Mouse (Mus musculus): ENCODE measurements around the gene Bora.
"Not testable (repeated sequence)": the region's sequence is repeated elsewhere in the genome, so short reads cannot be mapped to it uniquely, and the experiment has no call there.

Bora gene

DNA sequence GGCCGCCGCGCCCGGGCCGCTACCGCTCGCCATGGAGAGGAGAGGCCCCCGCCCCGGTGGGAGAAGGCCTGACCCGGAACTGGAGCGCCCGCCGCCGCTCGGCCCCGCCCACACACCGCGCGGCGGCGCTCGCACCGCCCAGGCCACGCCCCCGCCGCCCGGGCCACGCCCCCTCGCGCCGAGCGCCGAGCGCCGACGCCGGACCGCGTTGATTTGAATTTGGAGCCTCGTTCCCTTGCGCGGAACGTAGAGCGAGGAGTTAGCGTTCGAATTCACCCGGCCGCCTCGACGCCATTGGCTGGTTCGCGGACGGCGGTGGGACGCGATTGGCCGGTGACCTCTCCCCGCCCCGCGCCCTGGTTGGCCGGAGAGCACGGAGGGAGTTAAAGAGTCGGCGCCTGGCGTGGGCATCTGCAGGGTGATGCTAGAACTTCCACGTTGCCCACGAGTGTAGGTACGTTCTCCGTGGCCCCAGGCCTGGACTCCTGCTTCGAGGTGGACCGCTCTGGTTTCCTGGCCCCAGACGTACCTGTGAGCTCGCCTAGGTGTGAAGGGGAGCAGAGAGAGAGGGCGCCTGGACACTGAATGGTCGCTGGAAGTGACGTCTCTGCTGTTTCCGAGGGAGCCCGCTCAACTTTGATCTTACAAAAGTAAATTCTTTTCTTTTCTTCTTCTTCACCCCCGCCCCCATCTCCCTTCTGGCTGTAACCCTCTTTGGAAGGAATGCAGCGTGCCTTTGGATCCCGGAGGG, at the start of gene Bora, which contains the start of gene Mzt1:
Gene Bora (plus strand): TSS at position 192 of the 751 bp plus-strand sequence.
Gene Mzt1 (minus strand): TSS at position 104 of the 751 bp plus-strand sequence.
- DNase-seq (ENCODE audit: low spot score), result peak; percentile 93

DNA sequence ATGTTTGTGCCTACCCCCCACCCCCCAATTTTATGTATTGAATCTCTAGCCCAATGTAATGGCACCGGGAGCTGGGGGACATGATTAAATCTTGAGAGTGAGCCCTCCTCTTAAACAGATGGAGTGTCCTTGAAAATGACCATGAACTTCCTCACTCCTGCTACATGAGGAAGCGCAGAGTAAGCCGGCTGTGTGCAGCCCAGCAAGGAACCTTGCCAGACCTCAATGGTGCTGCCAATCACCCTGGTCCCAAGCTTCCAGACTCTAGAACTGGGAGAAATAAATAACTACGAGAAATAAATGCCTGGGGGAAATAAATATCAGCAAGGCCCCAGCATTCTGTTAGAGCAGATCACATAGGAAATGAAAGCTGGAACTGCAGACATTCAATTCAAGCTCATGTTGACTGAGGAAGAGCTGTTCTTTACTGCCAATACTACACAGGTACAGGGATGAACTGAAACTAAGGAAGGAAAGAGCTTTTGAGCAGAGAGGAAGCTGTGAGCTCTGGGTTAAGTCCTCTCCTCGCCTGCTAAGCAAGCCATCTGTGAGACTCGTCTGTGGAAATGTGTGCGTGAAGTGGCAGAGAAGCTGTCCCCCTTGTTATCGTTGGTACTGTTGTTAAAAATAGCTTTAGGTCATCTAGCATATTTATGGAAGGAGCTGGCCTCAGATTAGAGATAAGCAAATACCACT, 35.6 kb upstream of the Bora start:
- no peak for DNase-seq (ENCODE audit: low spot score)

DNA sequence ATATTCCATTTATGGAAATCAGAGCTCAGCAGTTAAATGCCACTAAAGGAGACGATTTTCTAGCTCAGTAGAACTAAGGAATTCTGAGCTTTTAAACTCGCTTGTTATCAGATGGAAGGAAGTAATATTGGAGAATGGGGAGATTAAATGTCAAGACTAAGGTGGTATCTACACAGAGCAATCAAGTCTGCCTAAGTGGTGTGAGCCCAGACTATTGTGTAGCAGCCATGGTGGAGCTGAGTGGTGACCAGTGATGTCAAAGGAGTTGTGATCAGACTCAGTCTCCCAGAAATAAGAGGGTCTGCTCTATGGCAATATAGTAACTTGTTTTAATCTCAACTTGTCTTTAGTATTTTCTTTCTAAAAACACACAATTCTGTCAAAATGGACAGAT, 35.1 kb upstream of the Bora start:
- DNase-seq (ENCODE audit: low spot score), result no peak

DNA sequence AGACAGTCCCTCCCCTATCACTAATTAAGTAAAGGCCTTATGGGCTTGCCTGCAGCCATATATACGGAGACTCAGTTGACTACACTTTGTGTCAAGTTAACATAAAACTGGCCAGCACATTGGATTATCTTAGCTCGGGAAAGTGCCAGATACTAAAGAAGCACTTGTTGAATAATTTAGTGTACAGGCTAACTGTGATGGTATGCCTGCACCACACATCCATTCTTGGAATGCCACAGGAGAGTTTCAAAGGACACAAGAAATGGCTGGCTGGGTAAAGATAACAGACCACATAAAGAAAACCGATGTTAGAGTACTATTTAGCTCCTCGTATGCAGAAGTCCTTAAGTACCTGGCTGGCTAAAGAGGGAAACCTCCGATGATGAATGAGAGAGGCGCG, 27.3 kb upstream of the Bora start:
- DNase-seq (ENCODE audit: low spot score), result no peak

DNA sequence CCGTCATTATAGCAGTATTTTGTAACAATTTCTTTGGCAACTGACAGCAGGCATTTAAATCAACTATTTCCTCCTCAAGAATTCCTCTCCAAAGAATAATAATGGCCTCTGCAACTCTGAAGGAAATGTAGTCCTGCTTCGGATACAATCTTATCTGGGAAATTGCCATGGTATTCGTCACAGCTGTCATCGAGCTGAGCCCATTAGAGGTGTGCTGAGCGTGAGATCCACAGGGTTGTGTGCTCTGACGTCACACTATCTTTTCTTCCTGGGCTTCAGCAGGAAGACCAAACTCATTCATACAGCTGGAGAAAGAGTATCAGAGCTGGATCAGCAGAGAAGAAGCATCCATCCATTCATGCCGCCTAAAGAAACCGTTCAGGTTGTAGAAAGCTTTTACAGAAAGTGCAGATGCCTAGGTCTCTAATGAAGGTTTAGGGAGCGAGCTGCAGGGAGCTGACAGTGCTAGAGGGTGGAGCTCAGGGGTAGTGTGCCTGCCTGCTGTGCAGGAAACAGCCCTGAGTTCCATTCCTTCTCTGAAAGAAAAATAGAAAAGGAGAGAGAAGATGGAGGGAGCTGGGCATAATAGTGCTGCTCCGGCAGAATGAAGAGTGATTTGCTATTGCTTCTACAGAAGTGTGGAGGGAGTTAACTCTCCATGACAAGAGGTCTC, 26.8 kb upstream of the Bora start:
- no peak for DNase-seq (ENCODE audit: low spot score)

DNA sequence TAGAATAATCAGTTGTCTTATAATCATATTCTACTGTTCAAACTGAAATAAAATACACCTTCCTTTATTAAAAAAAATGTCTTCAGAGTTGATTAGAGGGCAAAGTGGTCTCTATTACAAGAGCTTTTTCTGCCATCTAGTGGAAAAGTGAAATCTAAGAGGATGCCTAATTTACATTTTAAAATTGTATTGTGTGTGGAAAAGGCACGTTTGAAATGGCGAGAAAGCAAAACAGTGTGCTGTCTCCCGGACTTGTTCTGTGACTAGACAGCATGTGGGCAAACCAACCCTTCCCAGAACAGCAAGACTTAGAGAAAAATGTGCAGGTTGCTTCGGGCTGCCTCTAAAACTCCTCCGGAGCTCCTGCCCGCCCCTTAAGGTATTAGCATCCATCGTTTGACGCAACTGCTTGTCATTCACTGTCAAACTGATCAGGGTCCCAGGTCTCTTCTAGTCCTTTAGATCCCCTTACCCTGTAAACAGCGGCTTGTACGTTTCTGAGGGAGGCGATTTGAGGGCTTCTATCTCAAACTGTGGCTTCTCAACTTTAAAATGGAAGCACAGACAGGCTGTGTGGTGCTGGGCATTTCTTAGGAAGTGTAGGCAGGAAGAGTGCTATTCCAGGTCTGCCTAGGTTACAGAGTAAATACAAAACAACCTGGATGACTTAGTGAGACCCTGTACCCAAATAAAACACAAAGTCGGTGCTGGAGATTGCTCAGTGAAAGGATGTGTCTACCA, 23.5 kb upstream of the Bora start:
- DNase-seq (ENCODE audit: low spot score), result no peak

DNA sequence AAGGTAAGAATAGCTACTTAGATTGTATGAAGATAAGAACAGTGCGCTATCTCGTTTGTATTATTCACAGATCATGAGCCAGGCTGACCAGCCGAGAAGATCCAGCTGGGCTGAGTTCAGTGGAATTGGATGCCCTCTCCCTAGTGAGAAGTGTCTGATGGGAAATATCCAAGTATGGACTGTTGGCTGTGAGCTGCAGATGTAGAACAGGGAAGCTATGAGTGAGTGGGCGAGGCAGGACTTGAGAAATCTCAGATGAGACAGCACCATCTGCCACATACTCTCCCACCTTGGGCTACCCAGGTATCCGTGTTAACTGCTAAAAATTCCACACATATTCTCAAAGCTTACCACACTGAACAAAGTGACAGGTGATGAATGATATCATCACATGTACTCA, 16.0 kb upstream of the Bora start:
- DNase-seq (ENCODE audit: low spot score), result no peak

DNA sequence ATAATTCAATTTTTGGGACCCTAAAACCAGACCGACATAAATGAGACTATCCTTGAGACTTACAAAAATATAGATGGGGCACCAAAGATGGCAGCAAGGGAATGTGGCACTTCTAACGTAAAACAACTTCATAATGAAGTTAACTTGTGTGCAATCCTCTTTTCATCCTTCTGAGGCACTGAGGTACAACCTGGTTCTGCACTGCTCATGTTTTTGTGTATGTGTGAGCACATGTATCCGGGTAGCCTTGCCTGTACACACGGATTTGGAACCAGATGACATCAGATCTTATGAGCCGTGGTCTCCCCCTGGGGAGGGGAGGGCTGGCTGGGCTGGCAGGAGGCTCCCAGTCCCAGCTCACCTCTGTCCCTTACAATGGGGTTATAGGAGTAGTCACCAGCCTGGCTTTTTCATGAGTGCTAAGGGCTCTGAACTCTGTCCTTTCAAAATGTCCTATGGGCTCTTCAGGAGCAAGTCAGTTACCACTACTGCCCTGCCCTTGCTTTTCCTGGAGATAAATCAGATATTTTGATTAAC, 14.6 kb upstream of the Bora start:
- DNase-seq (ENCODE audit: low spot score), result no peak

DNA sequence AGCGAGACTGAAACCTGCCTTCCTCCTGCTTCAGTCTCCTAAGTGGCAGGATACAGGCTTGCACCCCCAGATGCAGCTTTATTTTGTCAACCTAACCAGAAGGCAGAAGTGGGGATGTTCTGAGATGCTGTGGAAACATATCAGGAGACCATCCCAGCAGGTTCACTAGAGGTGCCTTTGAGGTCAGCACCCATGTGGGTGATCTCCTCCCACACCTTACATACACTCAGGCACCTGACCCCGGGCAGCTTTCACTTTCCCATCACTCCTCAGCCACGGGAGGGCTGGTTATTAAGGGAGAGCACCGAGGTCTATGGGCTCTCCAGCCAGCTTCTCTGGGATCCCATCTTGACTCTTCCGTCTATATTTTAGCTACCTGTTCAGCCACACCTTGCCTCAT, 13.4 kb upstream of the Bora start:
- DNase-seq (ENCODE audit: low spot score), result no peak

DNA sequence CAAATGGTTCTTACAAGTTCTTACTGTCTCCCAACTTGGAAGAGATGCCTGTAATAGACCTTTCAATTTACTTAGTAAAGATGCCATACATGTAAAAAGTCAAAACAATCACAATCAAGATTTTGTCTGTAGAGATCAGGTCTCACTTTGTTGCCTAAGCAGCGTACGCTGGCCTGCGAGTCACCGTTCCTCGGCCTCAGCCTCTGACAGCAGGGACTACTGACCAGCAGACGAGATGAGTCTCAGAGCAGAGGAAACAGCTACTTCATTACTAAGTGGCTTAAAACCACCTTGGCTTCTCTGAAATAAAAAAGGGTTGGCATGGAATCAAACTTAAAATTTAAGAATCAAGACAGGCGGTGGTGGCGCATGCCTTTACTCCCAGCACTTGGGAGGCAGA, 11.2 kb upstream of the Bora start:
- DNase-seq (ENCODE audit: low spot score), result not testable (repeated sequence)

DNA sequence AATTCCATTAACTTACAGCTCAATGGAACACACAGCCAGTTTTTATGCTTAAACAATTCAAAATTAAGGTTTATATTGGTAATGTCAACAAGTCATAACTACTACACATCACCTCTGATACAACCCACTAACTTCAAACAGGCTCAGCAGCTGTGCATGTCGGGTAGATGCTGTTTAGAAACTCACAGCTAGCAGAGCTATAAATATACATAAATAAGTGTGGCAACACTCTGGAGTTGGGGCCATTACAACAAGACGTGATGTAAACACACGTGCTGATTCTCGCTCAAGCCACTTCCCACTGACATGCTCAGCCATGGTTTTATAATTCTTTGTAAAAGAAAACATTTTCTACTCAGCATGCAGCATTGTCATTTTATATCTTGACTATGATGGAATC, 10.0 kb upstream of the Bora start:
- no peak for DNase-seq (ENCODE audit: low spot score)

DNA sequence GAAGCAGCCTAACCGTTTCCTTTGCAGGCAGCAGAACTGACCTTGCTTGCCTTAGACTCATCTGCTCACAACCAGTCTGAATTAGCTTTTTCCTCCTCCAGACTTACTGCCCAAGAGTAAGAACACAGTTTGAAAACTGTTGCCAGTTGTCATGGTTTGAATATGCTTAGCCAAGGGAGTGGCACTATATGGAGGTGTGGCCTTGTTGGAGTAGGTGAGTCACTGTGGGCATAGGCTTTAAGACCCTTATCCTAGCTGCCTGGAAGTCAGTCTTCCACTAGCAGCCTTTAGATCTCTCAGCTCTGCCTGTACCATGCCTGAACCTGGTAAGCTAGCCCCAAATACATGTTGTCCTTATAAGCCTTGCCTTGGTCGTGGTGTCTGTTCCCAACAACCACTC, 8.3 kb upstream of the Bora start:
- no peak for DNase-seq (ENCODE audit: low spot score)

DNA sequence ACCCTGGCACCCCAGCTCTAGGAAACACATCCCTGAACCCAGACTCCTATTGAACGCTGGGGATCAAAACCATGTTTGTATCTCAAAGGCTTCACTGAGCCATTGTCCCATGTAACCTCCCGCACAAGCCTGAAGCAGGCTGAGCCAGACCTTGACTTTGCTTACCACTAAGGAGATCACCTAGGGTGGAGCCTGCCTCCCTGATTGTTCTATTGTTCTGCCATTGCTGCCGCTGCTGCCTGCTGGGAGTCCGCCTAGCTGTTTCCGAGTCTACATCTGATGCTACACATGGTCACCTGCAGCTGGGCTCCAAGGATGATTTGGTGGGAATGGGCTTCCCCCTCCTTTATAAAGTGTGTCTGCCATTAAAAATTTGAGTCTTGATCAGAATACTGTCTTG, 6.7 kb upstream of the Bora start:
- not testable (repeated sequence) for DNase-seq (ENCODE audit: low spot score)

DNA sequence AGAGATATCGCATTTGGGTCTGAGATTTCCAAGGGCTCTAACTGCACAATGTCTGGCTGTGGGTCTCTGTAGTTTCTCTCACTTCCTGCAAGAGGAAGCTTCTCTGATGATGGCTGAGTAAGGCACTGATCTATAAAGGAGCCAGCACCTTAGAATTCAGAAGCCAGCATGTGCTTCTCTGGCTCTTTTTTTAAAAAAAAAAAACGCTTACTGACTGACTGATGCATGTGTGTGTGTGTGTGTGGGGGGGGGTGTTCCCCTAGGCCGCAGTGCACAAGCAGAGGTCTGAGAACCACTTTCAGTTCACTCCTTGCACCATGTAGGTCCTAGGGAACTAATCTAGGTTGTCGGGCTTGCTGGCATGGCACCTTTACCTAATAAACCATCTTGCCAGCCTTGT, 4.6 kb upstream of the Bora start:
- peak; percentile 14 for DNase-seq (ENCODE audit: low spot score)

DNA sequence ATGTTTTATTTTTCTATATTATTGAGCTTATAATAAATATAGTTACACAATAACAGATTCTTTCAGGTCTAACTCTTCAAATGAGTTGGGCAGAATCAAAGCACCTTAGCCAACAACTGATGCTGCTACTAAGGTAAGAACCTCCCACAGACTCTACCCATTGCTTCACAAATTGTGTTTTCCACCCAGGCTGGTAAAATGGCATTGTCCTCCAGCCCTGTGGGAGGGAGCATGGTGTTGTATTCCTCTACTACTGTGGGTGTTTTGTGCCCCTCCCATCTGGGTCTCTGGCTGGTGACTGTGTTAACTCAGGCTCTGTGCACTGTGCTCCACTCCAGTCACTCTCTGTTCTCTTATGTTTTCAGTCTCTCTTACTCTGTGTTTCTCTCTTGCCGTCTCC, 2.5 kb upstream of the Bora start:
- no peak for DNase-seq (ENCODE audit: low spot score)

DNA sequence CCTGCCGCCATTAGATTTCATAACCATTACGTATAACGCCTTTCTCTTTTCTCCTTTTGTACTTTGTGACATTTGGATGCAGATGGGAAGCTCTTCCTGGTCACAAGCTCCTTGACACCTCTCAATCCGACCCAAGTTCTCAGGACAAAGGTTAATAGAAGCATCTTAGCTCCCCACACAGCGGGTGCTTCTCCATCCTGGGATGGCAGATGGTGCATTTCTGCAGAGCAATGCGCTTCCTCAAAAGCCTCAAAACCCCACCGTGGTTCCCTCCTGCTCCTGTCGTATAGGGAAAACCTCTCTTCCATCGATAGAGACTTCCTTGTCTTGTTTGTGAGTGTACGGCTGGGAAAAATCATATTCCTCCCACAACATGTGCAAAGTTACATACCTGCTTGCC, 1.9 kb upstream of the Bora start:
- no peak for DNase-seq (ENCODE audit: low spot score)

DNA sequence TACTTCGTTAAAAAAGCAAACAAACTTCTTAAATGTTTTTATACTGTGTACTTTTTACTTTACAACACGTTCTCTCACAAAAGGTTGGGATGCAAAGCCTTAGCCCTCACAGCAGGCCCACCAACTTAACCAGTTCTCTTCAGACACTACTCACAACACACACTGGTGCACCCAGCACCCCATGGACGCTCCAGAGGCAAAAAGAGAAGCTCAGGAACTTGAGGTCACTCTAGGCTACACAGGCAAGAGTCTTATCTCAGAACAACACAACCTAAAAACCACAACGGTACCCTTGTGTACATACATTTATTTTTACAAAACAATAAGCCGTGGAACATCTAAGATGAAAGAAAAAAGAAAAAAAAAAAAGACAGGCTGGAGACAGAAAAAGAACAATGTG, 1.3 kb upstream of the Bora start:
- DNase-seq (ENCODE audit: low spot score), result no peak

DNA sequence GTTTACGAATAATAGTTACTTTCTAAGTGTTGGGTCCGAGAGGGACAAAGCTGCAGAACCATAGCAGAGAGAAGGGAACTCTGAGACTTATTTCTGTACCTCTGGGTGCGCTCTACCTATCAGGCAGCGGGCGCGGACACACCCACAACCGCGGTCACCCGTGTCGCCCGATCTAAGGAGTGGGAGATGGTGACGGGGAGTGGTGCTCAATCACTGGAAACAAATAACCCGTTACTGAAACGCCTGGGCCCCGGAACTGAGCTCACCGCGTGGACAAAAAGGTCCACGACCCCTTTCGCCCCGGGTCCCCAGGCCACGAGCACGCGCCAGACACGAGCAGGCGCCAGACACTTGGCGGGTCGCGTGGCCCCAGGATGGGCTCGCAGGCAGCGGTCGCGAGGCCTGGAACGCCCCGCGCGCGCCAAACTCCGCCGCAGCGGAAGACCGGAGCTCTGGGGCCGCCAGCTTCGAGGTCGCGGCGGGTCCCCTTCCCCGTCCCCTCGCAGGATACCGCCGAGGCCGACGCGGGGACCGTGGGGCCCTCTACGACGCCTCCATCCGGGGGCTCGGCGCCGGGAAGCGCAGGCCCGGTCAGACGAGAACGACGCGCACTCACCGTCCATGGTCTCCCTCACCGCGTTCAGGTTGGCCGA, 518 bp upstream of the Bora start:
- DNase-seq (ENCODE audit: low spot score), result peak; percentile 45

DNA sequence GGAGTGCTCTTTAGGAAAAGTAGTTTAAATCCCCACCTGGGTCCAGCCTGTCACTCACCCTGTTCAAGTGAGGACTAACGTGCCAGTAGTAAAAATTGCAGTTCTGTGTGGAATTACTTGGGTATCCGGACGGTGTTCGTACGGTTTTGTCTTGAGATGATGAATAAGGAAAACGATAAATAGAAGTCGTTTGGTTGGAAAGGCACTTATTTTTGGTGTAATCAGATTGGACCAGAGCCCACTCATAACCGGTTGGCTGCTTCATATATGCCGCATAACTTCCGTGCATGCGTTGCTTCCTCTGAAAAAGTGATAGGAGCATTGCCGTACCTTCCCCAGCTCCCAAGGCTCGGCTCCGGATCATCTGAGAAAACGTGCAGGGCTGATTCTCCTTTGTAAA, 760 bp downstream of the Bora start:
- peak; percentile 5 for DNase-seq (ENCODE audit: low spot score)

DNA sequence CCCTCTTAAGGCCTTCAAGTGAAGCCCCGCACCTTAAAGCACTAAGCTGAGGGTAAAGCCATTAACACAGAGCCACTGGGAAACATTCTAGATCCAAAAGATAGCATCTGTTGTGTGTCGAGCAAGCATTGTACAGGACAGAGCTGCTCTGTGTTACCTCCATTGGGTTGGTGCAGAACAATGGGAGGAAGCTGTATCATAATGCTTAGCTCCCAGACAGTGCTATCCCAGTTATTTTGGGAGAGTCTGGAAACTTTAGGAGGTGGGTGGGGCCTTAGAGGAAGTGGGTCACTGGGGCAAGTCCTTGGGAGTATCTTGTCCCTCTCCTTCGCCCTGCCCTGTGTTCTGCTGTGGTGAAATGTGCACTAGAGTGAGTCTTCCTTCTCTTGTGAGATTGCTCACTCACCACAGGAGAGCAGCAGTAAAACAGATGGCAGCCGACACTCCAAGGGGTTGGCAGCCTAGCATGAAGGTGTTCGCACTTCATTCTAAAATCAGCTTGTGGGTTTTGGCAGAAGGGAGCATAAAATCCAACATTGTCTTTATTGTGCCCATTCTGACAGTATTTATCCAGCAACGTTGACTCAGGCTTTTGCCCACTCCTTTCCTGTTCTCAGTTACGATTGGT, 13.1 kb downstream of the Bora start:
- DNase-seq (ENCODE audit: low spot score), result no peak

DNA sequence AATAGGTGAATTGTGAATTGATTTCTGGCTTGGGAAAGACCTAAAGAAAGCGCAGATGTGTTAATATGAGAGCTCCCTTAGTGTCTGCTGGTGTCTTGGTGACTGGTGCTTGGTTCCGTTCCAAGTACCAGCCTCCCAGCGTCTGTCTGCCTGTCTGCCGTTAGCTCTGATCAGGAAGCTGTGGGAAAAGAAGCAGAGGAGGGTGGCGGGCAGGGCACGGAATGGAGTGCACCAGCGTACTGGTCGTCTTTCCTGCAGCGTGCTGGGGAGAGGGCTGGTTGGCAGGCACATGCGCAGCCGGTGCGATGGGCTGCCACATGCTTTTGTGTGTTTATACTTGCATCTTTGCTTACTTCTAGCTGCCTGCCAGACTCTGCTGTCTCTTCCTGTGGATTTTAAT, 14.6 kb downstream of the Bora start:
- no peak for DNase-seq (ENCODE audit: low spot score)

Data from T-cell, adult 2 months (primary cell).